Mouse (Mus musculus) spleen, postnatal 14 days (tissue): ENCODE data around the gene Ntn4.

Experiments used
- DNase-seq, 2 experiments: peaks; one replicate each; pipeline ENCODE4 v3.0.0; 2021 to 2022; ENCODE audit warnings: low spot score in 2 of 2

The Ntn4 gene

DNA sequence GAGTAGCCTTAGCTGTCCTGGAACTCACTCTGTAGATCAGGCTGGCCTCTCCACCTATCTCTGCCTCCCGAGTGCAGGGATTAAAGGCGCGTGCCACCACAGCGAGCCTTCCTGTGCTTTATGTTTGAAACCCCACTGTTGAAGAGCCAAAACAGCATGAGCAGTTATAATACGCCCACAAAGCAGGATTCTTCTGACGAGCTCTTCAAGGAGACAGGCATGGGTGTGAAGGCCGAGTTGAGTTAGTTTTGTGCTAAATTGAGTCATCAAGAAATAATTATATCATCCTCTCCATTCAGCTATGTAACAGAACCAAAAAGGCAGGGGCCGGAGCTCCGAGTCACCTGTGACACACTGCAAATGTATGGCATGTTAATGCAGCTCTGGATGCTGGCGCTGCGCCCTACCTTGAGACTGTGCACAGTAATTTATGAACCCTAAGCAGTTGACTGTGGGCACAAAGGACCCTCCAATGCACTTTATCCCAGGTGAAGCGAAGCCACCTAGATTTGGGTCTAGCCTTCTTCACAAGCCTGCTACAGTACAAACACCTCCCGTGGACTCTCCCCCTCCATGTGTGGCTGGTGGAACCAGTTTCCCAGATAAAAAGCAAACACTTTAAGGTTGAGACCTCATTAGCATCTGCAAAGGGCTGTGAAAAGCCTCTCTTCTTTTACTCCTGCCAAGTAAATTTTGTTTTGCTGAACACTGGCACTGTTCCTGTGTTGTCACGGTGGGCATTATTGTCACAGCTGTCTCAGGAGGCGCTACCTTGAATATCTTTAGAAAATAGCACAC is 142.9 kb downstream of the Ntn4 start:
- no peak for DNase-seq
